Mouse (Mus musculus) intestine, embryonic 15.5 days (tissue): ENCODE measurements around the gene Ethe1. TPM values are rescaled to one million over a fixed set of nuclear protein-coding genes. Genes with fewer than 3 reads are reported as not detected.

Experiments used
- ATAC-seq: fragments of 200-750 bp; cut with Nextera tagmentation; 2 replicates; pipeline ENCODE4 v1.8.0; 2017; ENCODE audit warnings: moderate TSS enrichment, moderate library complexity
- H3K27ac ChIP-seq: fragments of 300-500 bp; sonication (generic); 2 replicates; pipeline ENCODE4 v1.5.1; 2015; ENCODE audit warnings: mild to moderate bottlenecking, inconsistent platforms
- H3K27me3 ChIP-seq: fragments of 300-500 bp; sonication (generic); replicated peaks from 2 replicates; pipeline ENCODE4 v1.6.1; 2015; ENCODE audit warnings: inconsistent platforms
- H3K36me3 ChIP-seq: fragments of 300-500 bp; sonication (generic); 2 replicates; pipeline ENCODE4 v1.6.1; 2015; ENCODE audit warnings: inconsistent platforms
- H3K4me1 ChIP-seq: fragments of 300-500 bp; sonication (generic); replicated peaks from 2 replicates; pipeline ENCODE4 v1.6.1; 2015; ENCODE audit warnings: inconsistent platforms
- H3K4me2 ChIP-seq: fragments of 300-500 bp; sonication (generic); replicated peaks from 2 replicates; pipeline ENCODE4 v1.6.1; 2015; ENCODE audit warnings: mild to moderate bottlenecking, inconsistent platforms
- H3K4me3 ChIP-seq: fragments of 300-500 bp; sonication (generic); replicated peaks from 2 replicates; pipeline ENCODE4 v1.5.1; 2015; ENCODE audit warnings: inconsistent platforms
- H3K9ac ChIP-seq: fragments of 300-500 bp; sonication (generic); 2 replicates; pipeline ENCODE4 v1.6.1; 2015; ENCODE audit warnings: inconsistent platforms
- H3K9me3 ChIP-seq: fragments of 300-500 bp; sonication (generic); 2 replicates; pipeline ENCODE4 v1.6.1; 2016; ENCODE audit warnings: inconsistent platforms
- WGBS: fragments of 180-500 bp; shearing (Covaris S2); methylation state at CpG from one replicate; pipeline ENCODE4 v1.1.7; 2015; 5-methylcytosine and 5-hydroxymethylcytosine counted together
- polyA plus RNA-seq: library from polyadenylated mRNA; unstranded; fragments of >200 nt; fragmentation: Nextera tagmentation; extraction: Ambion mirVana; gene quantifications from 2 replicates; pipeline ENCODE4 v1.2.1, GENCODE M21; 2015

Gene Ethe1
- polyA plus RNA-seq, 1 experiment from 2014 or later, result 36.7 TPM

DNA sequence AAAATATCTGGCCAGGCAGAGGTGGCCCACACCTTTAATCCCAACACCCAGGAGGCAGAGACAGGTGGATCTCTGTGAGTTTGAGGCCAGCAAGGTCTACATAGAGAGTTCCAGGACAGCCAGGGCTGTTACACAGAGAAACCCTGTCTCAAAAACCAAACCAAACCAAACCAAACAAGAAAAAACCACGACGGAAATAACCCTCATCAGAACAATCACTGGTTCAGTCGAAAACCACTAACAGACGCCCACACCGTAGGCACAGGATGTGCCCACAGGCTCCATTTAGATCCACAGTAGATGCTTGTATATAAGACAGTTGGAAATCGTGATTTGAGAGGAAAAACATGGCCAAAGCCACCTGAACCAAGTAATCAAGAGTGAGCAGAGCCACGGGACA lies 57.7 kb downstream of the Ethe1 start:
- Histone ChIP-seq H3K27me3 (peaks cover 11% of the 10 kb centered on the region), H3K9me3 (no peaks in the 10 kb centered on the region), H3K9ac (no peak overlapping the region), H3K36me3 (no peaks in the 10 kb centered on the region), H3K4me1 (no peaks in the 10 kb centered on the region), H3K4me3 (no peak overlapping the region), H3K27ac (no peak overlapping the region), H3K4me2 (no peak overlapping the region)
- ATAC-seq, result no peak
- WGBS, result 73% methylated on average over 7 of the region's 7 CpGs

DNA sequence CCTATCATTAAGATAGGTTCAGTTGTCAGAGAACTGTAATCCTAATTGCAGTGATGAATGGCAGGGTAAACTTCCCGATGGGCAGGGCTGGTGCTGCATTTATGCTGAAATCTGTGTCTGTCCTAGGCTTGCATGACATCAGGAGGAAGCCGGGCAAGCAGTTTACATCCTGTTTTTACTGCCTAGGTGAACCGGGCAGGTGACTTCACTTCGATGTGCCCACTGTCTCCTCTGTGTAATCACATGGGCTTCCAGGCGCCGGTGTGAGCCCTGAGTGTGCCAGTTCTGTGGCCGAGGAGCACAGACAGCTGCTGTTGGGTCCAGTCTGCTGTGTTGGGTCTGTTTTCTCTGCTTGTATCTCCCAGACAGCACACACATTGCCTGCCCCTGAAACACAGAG lies 59.1 kb downstream of the Ethe1 start:
- H3K4me2 ChIP-seq, result no peak overlapping the region
- H3K27ac ChIP-seq, result no peak overlapping the region
- no peak overlapping the region for H3K9ac ChIP-seq
- ATAC-seq, result no peak
- 71% methylated on average over 7 of the region's 7 CpGs for WGBS
- H3K4me1 ChIP-seq, result no peaks in the 10 kb centered on the region
- no peaks in the 10 kb centered on the region for H3K9me3 ChIP-seq
- H3K27me3 ChIP-seq, result 0 out of 2 replicates have a peak, but pooled peaks cover 3% of the 10 kb centered on the region
- H3K36me3 ChIP-seq, result no peaks in the 10 kb centered on the region
- H3K4me3 ChIP-seq, result no peak overlapping the region

DNA sequence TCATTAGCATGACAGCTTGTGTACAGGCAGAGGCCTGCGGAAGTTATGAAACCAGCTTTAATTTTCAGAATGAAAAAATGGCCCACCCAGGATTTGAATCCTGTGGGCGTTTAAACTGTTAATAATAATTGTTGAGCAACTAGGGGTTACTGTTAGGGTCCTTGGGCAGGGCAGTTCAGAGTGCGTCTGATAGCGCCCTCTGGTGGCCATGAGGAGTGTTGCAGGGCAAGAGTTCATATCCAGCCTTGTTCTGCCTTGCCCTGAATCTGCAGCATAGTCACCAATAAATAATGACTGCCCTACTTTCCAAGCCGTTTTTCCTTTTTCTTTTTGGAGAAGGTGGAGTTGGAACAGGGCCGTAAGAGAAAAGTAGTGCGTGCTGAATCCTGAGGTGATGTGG lies 66.3 kb downstream of the Ethe1 start:
- Histone ChIP-seq H3K27me3 (no peaks in the 10 kb centered on the region), H3K36me3 (no peaks in the 10 kb centered on the region), H3K4me1 (no peaks in the 10 kb centered on the region), H3K4me2 (no peak overlapping the region), H3K9me3 (no peaks in the 10 kb centered on the region), H3K4me3 (no peak overlapping the region), H3K27ac (no peak overlapping the region), H3K9ac (no peak overlapping the region)
- 21% methylated on average over 7 of the region's 7 CpGs for WGBS
- peak; percentile 41; the same call in 1 of the 2 replicates for ATAC-seq

Other genes starting within 250 kb of the Ethe1 start
- gene Lypd5, start 238.3 kb upstream of the Ethe1 start, polyA plus RNA-seq, result not detected in 2 replicates
- 2.7 and 3.4 TPM in 2 replicates for gene Kcnn4, start 217.3 kb upstream of the Ethe1 start, polyA plus RNA-seq
- 19.6 and 21.8 TPM in 2 replicates for gene Smg9, start 187.9 kb upstream of the Ethe1 start, polyA plus RNA-seq
- gene Irgc1, start 135.2 kb upstream of the Ethe1 start, polyA plus RNA-seq, result not detected in 2 replicates
- gene Plaur, start 125.1 kb upstream of the Ethe1 start, polyA plus RNA-seq, result 8.7 and 10.5 TPM in 2 replicates
- gene Cadm4, start 105.5 kb upstream of the Ethe1 start, polyA plus RNA-seq, result 2.8 and 3.3 TPM in 2 replicates
- 32.0 and 36.6 TPM in 2 replicates for gene Zfp428, start 80.5 kb upstream of the Ethe1 start, polyA plus RNA-seq
- gene AC161166.1, start 75.1 kb upstream of the Ethe1 start, polyA plus RNA-seq, result 0.14 and 0.24 TPM in 2 replicates
- 5.3 and 5.7 TPM in 2 replicates for gene Irgq, start 56.9 kb upstream of the Ethe1 start, polyA plus RNA-seq
- gene Pinlyp, start 41.4 kb upstream of the Ethe1 start, polyA plus RNA-seq, result not detected in 2 replicates
- gene Xrcc1, start 41.3 kb upstream of the Ethe1 start, polyA plus RNA-seq, result 79.9 and 101 TPM in 2 replicates
- 3.2 and 3.6 TPM in 2 replicates for gene Zfp575, start 98 bp downstream of the Ethe1 start, polyA plus RNA-seq
- gene Phldb3, start 23.2 kb downstream of the Ethe1 start, polyA plus RNA-seq, result 0.35 and 0.39 TPM in 2 replicates
- gene Lypd3, start 49.0 kb downstream of the Ethe1 start, polyA plus RNA-seq, result 0.44 and 0.64 TPM in 2 replicates
- 0.14 and 0.15 TPM in 2 replicates for gene Tex101, start 89.1 kb downstream of the Ethe1 start, polyA plus RNA-seq
- not detected in 2 replicates for gene BC049730, start 121.7 kb downstream of the Ethe1 start, polyA plus RNA-seq
- gene Gm4763, start 139.4 kb downstream of the Ethe1 start, polyA plus RNA-seq, result not detected in 2 replicates
- 1.2 and 2.0 TPM in 2 replicates for gene Cd177, start 172.8 kb downstream of the Ethe1 start, polyA plus RNA-seq
- 0.39 and 0.45 TPM in 2 replicates for gene Ceacam10, start 189.7 kb downstream of the Ethe1 start, polyA plus RNA-seq